Mouse (Mus musculus): ENCODE results near the gene Wnt5b.

DNA sequence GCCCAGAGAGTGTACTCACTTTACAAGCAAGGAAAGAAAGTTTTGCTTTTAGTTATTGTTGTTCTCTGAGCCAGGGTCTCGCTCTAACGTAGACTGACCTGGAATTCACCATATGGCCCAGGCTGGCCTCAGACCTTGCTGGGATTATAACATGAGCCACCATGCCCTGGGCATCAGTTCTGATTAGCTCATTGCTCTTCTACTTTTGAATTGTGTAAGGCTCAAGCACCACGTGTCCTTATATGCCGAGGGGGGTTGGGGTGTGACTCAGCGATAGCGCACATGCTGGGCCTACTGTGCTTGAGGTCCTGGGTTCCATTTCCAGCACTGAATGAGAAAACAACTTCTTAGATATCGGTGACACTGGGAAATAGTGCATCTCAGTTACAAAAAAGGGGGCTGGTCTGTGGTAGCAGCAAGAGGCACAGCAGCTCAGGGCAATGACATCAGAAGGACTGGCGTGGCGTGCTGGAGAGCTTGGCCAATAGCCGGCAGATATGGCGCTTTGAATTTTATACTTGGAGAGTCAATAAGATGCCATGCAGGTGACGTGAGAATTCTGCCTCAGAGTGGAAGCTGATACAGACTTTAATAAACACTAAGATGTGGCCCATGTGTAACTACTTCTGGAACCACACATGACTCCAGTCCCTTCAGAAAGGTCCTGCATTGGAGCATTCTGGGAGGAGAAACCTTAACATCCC, 57.6 kb downstream of the Wnt5b start:
- TF ChIP-seq CTCF (IDR thresholded peaks at IDR 0.05; ENCODE audit: low read depth, low read length) (no peak), POLR2A (IDR thresholded peaks at IDR 0.05; ENCODE audit: borderline replicate concordance, low read depth, low read length) (no peak)
